Mouse (Mus musculus) liver, embryonic 11.5 days (tissue): Measurements from ENCODE around the gene Creb5. TPM values are rescaled to one million over a fixed set of nuclear protein-coding genes. Genes with fewer than 3 reads are reported as not detected.

ENCODE experiments used
- ATAC-seq: fragments of 200-750 bp; cut with Nextera tagmentation; replicated peaks from 2 replicates; pipeline ENCODE4 v1.8.0; 2017; ENCODE audit warnings: moderate number of reproducible peaks, mild to moderate bottlenecking, moderate TSS enrichment, moderate library complexity; ENCODE audit not compliant: low FRiP score
- DNase-seq: peaks from one replicate; pipeline ENCODE4 v3.0.0-alpha.2; 2017; ENCODE audit warnings: low spot score
- H3K27ac ChIP-seq: fragments of 300-500 bp; sonication (generic); 2 replicates; pipeline ENCODE4 v1.5.1; 2014; ENCODE audit warnings: mild to moderate bottlenecking, low read depth, low read length, control low read depth
- H3K27me3 ChIP-seq: fragments of 300-500 bp; sonication (generic); replicated peaks from 2 replicates; pipeline ENCODE4 v1.6.1; 2014; ENCODE audit warnings: low read length, mixed read lengths; ENCODE audit not compliant: control insufficient read depth, insufficient read depth
- H3K36me3 ChIP-seq: fragments of 300-500 bp; sonication (generic); 2 replicates; pipeline ENCODE4 v1.6.1; 2014; ENCODE audit warnings: mild to moderate bottlenecking, low read length, moderate library complexity, mixed read lengths; ENCODE audit not compliant: control insufficient read depth, insufficient read depth
- H3K4me1 ChIP-seq: fragments of 300-500 bp; sonication (generic); replicated peaks from 2 replicates; pipeline ENCODE4 v1.6.1; 2014; ENCODE audit warnings: low read length, mixed read lengths; ENCODE audit not compliant: control insufficient read depth, insufficient read depth
- H3K4me2 ChIP-seq: fragments of 300-500 bp; sonication (generic); 2 replicates; pipeline ENCODE4 v1.6.1; 2014; ENCODE audit warnings: mild to moderate bottlenecking, control low read depth, moderate library complexity
- H3K4me3 ChIP-seq: fragments of 300-500 bp; sonication (generic); 2 replicates; pipeline ENCODE4 v1.5.1; 2014; ENCODE audit warnings: low read depth, low read length, control low read depth
- H3K9ac ChIP-seq: fragments of 300-500 bp; sonication (generic); 2 replicates; pipeline ENCODE4 v1.6.1; 2014; ENCODE audit warnings: low read depth, low read length, control low read depth
- H3K9me3 ChIP-seq: fragments of 300-500 bp; sonication (generic); 2 replicates; pipeline ENCODE4 v1.6.1; 2016; ENCODE audit warnings: low read length, inconsistent platforms, mixed read lengths; ENCODE audit not compliant: control insufficient read depth
- WGBS: fragments of 180-500 bp; shearing (Covaris S2); extraction: QIAGEN DNeasy Blood & Tissue Kit; methylation state at CpG from one replicate; pipeline ENCODE4 v1.1.7; 2014; 5-methylcytosine and 5-hydroxymethylcytosine counted together
- polyA plus RNA-seq: library from polyadenylated mRNA; unstranded; fragments of >200 nt; fragmentation: Nextera tagmentation; extraction: Ambion mirVana; gene quantifications from 2 replicates; pipeline ENCODE4 v1.2.1, GENCODE M21; 2014

The Creb5 gene
- polyA plus RNA-seq, 1 experiment from 2014 or later: 2.3 TPM

- 78% methylated on average over 5 of the region's 5 CpGs for WGBS
Observed at GRCm38 (mm10) chr6:53306710-53307109, 19.6 kb downstream of the Creb5 start.

GRCm38 (mm10) chr6:53308684-53309083 lies 21.6 kb downstream of the Creb5 start:
- Histone ChIP-seq H3K27ac (no peak overlapping the region), H3K36me3 (no peaks in the 10 kb centered on the region), H3K9me3 (no peaks in the 10 kb centered on the region), H3K9ac (no peak overlapping the region), H3K4me3 (no peak overlapping the region), H3K4me1 (no peaks in the 10 kb centered on the region; the same call in 1 of the 2 replicates), H3K27me3 (no peaks in the 10 kb centered on the region), H3K4me2 (no peak overlapping the region)
- DNase-seq (no peak), ATAC-seq (no peak)
- WGBS: 50% methylated on average over 6 of the region's 6 CpGs

More at GRCm38 (mm10) chr6:53306710-53307109, 19.6 kb downstream of the Creb5 start:
- Histone ChIP-seq H3K36me3 (no peaks in the 10 kb centered on the region), H3K27ac (no peak overlapping the region), H3K9ac (no peak overlapping the region), H3K4me1 (no peaks in the 10 kb centered on the region; the same call in 1 of the 2 replicates), H3K27me3 (no peaks in the 10 kb centered on the region), H3K9me3 (no peaks in the 10 kb centered on the region), H3K4me2 (no peak overlapping the region), H3K4me3 (no peak overlapping the region)
- ATAC-seq: no peak
- no peak for DNase-seq

GRCm38 (mm10) chr6:53313604-53314003 lies 26.5 kb downstream of the Creb5 start:
- no peaks in the 10 kb centered on the region for H3K4me1 ChIP-seq
- 84% methylated on average over 6 of the region's 6 CpGs for WGBS
- H3K4me2 ChIP-seq: no peak overlapping the region
- H3K4me3 ChIP-seq: no peak overlapping the region
- H3K27ac ChIP-seq: no peak overlapping the region
- DNase-seq (no peak), ATAC-seq (no peak)
- H3K9me3 ChIP-seq: no peaks in the 10 kb centered on the region
- no peaks in the 10 kb centered on the region for H3K36me3 ChIP-seq
- no peaks in the 10 kb centered on the region for H3K27me3 ChIP-seq
- H3K9ac ChIP-seq: no peak overlapping the region

- DNase-seq (no peak), ATAC-seq (no peak)
- Histone ChIP-seq H3K4me3 (no peak overlapping the region), H3K27me3 (no peaks in the 10 kb centered on the region), H3K36me3 (no peaks in the 10 kb centered on the region), H3K4me2 (no peak overlapping the region), H3K9ac (no peak overlapping the region), H3K4me1 (no peaks in the 10 kb centered on the region), H3K9me3 (no peaks in the 10 kb centered on the region), H3K27ac (no peak overlapping the region)
- WGBS: 63% methylated on average over 10 of the region's 10 CpGs
Observed at GRCm38 (mm10) chr6:53314126-53314525, 27.1 kb downstream of the Creb5 start.

- Histone ChIP-seq H3K9ac (no peak overlapping the region), H3K4me1 (no peaks in the 10 kb centered on the region), H3K9me3 (no peaks in the 10 kb centered on the region), H3K27ac (no peak overlapping the region), H3K36me3 (no peaks in the 10 kb centered on the region), H3K27me3 (no peaks in the 10 kb centered on the region), H3K4me2 (no peak overlapping the region), H3K4me3 (no peak overlapping the region)
- 79% methylated on average over 17 of the region's 17 CpGs for WGBS
- no peak for ATAC-seq
- no peak for DNase-seq
Observed at GRCm38 (mm10) chr6:53319543-53320325, 32.7 kb downstream of the Creb5 start.

- ATAC-seq (no peak), DNase-seq (no peak)
- no peak overlapping the region for H3K4me3 ChIP-seq
- H3K9me3 ChIP-seq: no peaks in the 10 kb centered on the region
- H3K27me3 ChIP-seq: no peaks in the 10 kb centered on the region
- H3K9ac ChIP-seq: no peak overlapping the region
- H3K4me2 ChIP-seq: no peak overlapping the region
- H3K4me1 ChIP-seq: no peaks in the 10 kb centered on the region; the same call in 1 of the 2 replicates
- H3K27ac ChIP-seq: no peak overlapping the region
- no peaks in the 10 kb centered on the region for H3K36me3 ChIP-seq
- WGBS: 51% methylated on average over 9 of the region's 9 CpGs
Observed at GRCm38 (mm10) chr6:53337398-53337797, 50.3 kb downstream of the Creb5 start.

- 88% methylated on average over 9 of the region's 9 CpGs for WGBS
- no peak overlapping the region for H3K4me2 ChIP-seq
- no peaks in the 10 kb centered on the region for H3K9me3 ChIP-seq
- no peak overlapping the region for H3K27ac ChIP-seq
- H3K36me3 ChIP-seq: no peaks in the 10 kb centered on the region
- H3K9ac ChIP-seq: no peak overlapping the region
- H3K4me1 ChIP-seq: no peaks in the 10 kb centered on the region
- no peaks in the 10 kb centered on the region for H3K27me3 ChIP-seq
- no peak for DNase-seq
- H3K4me3 ChIP-seq: no peak overlapping the region
- ATAC-seq: no peak
Observed at GRCm38 (mm10) chr6:53352311-53352960, 65.4 kb downstream of the Creb5 start.

- H3K27me3 ChIP-seq: no peaks in the 10 kb centered on the region
- no peak for DNase-seq
- no peaks in the 10 kb centered on the region for H3K9me3 ChIP-seq
- H3K4me1 ChIP-seq: no peaks in the 10 kb centered on the region
- WGBS: 85% methylated on average over 1 of the region's 1 CpGs
- no peak overlapping the region for H3K4me2 ChIP-seq
- no peak for ATAC-seq
- H3K9ac ChIP-seq: no peak overlapping the region
- no peaks in the 10 kb centered on the region for H3K36me3 ChIP-seq
- no peak overlapping the region for H3K4me3 ChIP-seq
- H3K27ac ChIP-seq: no peak overlapping the region
Observed at GRCm38 (mm10) chr6:53356328-53356727, 69.3 kb downstream of the Creb5 start.

GRCm38 (mm10) chr6:53363535-53363934 lies 76.5 kb downstream of the Creb5 start:
- no peak overlapping the region for H3K27ac ChIP-seq

More at GRCm38 (mm10) chr6:53363535-53363934, 76.5 kb downstream of the Creb5 start:
- no peak overlapping the region for H3K4me2 ChIP-seq
- no peak overlapping the region for H3K4me3 ChIP-seq
- H3K4me1 ChIP-seq: no peaks in the 10 kb centered on the region
- 67% methylated on average over 5 of the region's 5 CpGs for WGBS
- ATAC-seq (no peak), DNase-seq (no peak)
- no peaks in the 10 kb centered on the region for H3K27me3 ChIP-seq
- H3K36me3 ChIP-seq: no peaks in the 10 kb centered on the region
- H3K9ac ChIP-seq: no peak overlapping the region
- no peaks in the 10 kb centered on the region for H3K9me3 ChIP-seq
